Mouse (Mus musculus) right cerebral cortex, postnatal 4 days (tissue): ENCODE measurements around the gene Ppp1r14a.
A peak's percentile ranks its signal among the peaks of the same experiment; 100 is the strongest.

ENCODE experiments used
- DNase-seq: peaks from one replicate; pipeline ENCODE4 v3.0.0-alpha.2; 2022

The Ppp1r14a gene

DNA sequence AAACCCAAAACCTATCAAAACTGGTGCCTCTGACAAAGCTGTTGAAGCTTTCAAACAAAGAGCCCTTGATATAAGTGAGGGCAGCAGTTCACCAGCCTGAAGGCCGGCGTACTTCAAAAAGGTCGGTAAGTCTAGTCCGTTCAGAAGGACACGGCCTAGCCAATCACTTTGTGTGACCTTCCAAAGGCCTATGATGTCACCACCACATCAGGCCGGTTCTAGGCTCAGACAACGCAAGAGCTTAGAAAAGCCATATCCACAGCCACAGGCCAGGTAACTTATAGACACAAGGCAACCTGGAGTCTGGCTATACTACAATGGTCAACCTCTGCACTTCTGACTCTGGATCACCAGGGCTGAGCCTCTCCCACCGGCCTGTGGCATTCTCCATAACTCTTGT is 9.2 kb upstream of the Ppp1r14a start:
- DNase-seq: no peak

DNA sequence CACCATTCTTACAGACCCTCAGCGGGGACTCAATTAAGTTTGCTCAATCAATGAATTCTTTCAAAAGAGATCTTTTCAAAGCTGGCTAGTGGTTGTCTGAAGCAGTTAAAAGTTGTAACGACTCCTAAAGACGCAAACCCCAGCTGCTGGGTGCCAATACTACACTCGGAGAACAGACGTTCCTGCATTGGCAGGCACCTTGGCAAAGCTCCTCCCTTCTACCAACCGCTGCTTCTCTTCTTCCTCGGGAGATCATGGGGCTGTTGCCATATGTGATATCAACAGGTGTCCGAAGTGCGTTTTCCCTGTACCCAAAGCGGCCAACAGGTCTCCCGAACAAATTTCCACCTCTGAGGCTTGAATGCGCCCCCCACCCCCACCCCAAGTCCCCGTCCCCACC is 8.3 kb upstream of the Ppp1r14a start:
- DNase-seq: no peak

DNA sequence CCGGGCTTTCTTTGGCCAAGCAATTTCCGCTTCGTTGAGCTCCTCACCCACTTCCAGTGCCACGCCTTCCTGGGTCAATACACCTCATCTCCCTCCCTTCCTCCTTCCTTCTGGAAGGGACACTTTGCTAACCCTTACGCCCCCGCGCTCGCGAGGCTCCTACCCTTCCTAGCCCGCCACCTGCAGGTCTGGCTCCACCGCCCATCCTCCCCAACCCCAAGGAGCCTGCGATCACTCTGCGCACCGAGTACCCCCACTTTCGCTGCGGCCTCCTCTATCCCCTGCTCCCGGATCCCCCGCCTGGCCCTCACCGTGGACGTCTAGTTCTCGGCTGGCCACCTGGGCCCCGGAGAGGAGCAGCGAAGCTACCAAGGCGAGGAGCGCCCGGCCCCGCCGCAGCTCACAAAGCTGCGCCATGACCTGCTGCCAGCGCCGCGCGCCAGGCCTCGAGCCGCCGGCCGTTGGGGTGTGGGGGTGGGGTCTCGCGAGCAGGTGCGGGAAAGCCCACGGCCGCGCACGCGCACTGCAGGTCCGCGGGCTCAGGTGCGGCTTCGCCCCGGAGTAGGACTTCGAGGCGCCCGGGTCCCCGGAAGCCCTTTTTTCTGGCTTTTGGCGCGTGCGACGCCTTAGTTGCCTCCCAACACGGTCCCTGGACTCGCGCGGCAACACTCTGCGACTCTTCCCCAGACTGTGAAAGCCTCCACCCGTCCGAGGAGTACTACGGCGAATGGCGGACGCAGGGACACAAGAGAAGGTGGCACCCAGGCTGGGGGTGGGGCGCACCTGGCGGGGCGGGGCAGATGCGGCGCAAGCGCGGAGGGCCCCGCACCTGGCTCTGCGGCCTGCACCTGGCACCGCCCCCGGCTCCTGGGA is 7.7 kb upstream of the Ppp1r14a start, which contains the start of gene Spint2:
Gene Spint2, minus strand, starts transcription at position 712 of the 873 bp plus-strand sequence.
- DNase-seq: peak; percentile 49

DNA sequence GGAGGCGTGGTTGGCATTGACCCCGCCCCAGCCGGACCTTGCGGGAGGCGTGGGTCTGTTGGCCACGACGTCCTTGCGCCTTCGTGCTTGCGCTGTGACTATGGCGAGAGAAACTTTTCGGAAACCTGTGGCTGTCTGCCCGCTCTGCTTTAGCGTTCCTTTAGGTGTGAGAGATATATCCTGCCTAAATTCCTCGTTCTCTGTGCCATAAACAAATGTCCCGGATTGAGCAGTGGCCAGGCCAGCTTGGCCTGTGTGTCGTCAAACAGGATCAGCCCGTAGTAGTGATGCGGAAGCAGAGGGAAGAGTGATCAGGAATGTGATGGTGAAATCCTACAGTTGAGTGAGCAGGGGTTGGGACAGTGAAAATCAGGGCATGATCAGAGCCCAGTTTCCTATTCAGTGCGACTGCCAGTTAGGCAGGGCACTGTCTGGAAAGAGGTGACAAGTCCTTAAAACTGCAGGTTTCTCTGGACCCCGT is 7.0 kb upstream of the Ppp1r14a start:
- DNase-seq: no peak

DNA sequence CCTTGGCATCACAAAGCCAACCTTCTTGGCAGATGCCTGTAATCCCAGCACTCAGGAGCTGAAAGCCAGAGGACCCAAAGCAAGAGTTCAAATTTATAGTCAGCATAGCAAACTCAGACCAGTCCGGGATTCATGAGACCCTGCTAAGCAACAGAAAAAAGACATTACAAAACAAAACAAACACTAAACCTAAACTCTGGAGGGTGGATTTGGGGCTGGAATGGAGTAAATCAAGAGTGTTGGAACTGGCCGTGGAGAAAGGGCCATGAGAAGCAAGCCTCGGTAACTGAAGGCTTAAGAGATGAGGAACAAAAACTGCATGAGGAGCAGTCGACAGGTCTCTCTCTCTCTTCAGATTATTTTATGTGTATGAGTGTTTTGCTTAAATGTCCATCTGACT is 5.2 kb upstream of the Ppp1r14a start:
- DNase-seq: no peak

DNA sequence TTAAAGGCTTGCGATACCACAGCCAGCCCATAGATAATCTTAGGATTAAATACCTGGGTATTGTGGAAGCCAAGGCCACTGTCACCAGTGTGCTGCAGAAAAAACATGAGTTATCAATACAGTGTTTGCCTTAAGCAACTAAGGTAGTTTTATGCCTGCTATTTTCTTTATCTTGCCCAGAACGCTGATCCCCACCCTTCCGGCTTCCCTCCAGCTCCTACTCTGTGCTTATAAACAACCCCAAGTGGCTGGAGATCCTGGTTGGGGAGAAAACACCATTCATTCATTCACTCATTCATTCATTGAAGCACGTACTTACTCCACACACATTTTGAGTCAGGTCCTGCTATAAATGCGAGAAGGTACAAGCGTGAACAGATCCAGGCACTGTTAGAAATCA is 4.6 kb upstream of the Ppp1r14a start:
- no peak for DNase-seq

DNA sequence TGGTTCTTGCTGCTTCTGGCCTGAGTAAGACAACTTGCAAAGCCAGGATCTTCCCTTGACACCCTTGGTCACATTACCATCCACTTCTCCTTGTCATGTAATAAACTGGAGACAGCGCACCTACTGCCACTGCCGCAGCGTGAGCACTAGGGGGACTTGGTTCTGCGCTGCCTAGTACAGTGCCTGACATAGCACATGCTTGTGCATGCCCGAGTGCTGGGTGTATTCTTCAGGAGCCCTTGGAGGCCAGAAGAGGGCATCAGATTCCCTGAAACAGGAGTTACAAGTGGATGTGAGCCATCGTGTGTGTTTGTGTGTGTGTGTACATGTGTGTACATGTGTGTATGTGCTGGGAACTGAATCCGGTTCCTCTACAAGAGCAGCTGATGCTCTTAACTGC is 1.6 kb upstream of the Ppp1r14a start:
- DNase-seq: no peak

DNA sequence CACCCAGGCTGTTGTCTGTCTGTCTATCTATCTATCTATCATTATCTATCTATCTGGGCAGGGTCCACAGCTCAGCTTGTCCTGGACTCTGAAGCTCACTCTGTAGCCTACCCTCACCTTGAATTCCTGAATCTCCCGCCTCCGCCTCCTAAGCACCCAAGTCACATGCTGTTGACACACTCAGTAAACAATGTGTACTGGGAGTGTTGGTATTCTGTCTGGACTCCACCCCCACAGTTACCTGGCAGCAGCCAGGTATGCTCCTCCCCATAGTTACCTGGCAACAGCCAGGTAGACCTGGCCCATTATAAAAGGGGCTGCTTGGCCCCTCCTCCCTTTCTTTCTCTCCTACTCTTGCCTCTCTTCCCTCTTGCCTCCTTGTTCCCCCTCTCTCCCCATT is 1.0 kb upstream of the Ppp1r14a start:
- DNase-seq: no peak

DNA sequence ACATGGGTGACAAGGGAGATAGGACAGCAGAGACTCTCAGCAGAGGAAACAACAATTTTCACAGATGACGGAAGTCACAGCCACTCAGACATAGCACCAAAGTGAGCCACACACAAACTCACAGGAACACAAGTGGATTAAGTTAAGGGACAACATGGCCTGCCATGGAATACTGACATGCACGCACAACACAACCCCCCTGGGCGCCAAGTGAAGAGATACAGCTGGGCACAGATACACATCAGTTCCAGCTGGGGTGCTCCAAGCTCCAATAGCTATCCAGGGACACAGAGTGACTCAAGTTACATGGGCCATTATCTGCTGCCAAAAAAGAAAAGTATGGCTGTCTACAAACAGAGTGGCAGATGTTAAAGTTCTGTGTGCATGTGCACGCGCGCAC is 748 bp downstream of the Ppp1r14a start:
- DNase-seq: no peak

DNA sequence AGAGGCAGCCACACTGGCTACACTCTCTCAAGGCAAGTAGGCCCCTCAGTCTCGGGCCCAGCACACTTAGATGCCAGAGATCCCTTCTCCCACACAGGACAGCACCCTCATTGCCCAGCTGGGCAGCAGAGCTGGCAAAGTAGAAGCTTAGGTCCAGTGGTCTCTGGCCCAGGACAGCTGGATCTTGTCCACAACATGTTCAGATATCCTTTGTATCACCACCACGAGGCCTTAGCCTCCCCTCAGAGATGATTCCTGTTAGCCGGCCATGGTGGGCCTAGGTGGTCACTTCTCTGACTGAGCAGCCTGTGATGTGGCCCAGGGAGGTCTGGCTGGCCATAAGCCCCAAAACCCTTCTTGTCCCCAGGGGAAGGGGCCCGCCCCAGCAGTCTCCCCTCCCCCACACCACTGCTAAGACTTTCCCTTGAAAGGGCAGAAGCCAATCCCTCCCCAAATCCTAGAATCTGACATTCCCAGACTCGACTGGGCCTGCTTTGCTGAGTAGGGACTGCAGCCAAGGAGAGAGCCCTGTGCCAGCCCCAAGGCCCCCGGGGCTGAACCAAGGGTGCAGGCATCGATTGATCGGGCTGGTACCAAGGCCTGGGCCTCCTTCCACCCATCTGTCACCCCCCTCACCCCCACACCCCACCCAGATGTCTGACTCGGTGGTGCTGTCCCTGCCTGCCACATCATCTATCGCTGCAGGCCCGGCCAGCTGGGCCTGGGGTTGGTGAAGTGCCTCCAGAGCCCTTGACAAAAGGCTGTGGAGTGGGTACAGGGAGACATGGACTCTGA is 1.8 kb downstream of the Ppp1r14a start:
- no peak for DNase-seq

DNA sequence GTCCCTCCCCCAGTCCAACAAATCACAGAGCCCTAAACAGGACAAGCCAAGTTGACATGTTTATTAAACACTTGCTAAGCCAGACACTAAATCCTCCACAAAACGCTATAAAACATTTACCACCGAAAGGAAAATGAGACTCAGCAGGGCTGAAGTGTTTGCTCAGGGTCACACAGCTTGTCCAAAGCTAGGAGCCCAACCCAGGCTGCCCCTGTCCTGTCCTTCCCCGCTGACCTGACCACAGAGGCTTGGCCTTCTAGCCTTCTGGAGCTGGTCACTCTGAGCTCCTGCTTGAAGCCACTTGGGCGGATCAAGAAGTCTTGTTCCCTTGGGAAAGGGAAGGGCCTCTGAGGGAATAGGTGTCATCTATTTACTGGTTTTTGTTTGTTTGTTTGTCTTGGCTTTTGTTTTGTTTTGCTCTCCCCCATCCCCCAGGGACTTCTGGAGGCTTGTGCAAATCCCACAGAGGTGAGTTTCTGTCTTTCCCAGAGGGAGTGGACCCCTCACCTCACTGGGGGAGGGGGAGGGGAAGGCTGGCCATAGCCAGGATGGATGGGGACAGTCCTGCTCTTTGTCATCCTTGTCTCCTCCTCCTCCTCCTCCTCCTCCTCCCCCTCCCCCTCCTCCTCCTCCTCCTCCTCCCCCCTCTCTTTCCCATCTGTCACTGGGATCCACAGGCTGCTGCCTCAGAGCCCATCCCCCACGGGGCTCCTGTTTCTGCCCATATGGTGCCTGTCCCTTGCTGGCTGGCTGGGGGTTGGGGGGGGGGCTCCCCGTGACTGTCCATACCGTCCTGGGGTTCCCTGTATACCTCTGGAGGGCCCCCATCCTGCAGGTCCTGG is 2.7 kb downstream of the Ppp1r14a start:
- DNase-seq: no peak

DNA sequence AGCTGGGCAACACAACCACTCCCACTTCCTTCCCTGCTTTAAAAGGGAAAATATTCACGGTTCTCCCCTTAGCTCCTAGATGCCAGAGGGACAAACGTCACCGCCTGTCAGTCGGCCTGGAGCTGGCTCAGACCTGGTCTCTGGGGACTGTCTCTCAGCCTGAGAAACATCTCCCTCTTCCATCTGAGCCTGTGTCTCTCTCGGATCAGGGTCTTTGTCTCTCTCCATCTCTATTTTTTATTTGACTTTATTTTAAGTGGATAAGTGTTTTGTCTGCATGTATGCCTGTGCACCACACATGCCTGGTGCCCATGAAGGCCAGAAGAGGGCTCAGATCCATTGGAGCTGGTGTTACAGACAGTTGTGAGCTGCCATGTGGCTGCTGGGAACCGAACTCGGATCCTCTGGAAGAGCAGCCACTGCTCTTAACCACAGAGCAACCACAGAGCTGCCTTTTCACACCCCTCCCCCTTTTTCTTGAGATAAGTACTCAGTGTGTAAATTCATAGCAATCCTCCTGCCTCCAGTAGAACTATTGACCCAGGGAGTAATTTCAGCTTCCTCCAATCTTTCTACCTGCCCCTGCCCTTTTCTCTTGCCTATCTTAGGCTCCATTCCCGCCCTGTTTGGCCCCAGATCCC is 3.5 kb downstream of the Ppp1r14a start:
- DNase-seq: no peak

DNA sequence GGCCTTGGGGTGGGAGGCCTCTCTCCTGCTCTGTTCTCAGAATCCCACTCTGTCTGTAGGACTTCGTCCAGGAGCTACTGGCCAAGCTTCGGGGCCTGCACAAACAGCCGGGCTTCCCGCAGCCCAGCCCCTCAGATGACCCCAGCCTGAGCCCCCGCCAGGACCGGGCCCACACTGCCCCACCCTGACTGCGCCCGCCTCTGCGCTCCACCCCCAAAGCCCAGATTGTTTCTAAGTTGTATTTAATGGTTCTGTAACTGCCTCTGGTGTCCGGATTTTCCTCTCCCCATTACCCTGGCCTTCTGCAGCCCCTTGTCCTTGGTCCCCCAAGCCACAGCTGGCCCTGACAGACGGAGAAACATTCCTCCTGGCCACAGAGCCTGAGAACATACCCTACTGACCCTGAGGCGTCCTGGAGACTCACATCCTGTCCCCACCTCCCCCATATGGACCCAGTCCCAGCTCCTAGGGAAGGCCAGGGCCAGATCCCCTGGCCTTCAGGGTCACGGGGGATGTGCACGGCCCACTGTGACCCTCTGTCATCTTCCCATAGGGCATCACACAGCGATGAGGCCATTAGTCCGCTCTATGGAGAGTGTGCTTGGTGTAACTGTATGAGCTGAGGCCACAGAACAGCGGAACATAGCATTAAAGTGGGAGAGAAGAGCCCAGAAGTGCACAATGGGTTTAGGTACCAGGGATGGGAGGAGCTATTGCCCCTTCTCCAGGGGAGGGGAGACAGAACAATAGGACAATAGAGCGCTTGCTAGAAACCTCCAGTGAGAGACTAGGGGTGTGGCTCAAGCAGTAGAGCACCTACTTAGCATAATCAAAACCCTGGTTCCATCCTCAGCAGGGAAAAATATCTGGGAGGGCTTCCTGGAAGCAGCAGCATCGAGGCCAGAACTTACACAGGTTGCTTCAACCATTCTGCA is 4.3 kb downstream of the Ppp1r14a start:
- DNase-seq: no peak

DNA sequence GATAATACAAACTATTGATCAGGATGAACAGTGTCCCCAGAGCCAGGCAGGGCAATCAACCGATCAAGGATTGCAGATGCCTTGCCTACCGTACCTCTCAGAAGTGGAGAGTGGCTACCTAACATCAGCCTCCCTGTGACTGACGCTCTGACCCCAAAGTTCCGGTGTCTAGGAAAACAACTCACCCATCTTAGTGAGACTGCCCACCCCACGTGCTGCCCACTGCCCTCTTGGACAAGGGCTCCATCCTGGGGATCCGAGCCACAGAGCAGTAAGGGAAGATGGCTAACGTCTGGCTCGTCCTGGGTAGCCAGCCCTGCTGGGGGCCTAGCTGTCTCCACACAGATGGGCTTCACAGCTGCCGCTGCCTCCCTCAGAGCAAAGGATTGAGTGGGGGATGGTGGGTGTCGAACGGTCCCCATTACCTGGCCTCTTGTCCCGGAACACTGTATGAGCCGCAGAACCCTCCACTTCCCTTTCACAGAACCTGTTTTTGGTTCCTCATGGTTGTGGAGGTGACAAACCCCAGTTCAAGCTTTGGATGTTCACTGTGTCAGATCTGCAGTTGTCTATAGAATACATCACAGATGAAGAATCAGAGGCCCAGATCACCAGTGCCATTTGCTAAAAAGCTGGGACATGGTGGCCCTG is 5.1 kb downstream of the Ppp1r14a start:
- no peak for DNase-seq

DNA sequence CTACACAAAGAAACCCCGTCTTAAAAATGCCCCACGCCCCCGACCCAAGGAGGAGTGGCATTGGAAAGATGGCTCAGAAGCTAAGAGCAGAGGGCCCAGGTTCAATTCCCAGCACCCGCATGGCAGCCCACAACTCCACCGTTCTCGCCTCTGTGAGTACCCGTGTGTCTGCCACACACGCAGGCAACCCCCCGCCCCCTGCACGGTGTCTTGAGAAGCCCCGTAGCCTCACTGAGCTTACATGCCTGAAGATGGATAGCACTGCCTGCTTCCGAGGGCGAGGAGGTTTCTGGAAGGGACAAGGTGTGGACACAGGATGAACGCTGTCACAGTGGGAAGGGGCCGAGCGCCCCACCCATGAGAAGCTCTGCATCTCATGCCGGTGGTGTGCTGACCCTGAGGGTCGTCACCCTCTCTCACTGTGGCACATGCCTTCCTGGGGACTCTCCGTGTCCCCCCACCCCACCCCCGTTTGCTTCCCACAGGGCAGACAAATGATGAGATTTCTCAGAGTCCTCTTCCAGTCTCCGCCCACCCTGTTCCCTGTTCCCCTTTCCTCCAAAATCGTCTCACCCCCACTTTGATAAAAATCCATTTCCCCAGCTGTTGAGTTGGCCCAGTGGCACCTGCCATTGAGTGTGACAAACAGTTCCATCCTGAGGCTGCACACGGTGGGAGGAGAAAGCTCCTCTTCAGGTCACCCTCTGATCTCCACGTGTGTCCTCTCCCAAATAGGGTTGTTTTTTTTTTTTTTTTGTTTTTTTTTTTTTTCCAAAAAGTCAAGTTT is 6.9 kb downstream of the Ppp1r14a start:
- no peak for DNase-seq

DNA sequence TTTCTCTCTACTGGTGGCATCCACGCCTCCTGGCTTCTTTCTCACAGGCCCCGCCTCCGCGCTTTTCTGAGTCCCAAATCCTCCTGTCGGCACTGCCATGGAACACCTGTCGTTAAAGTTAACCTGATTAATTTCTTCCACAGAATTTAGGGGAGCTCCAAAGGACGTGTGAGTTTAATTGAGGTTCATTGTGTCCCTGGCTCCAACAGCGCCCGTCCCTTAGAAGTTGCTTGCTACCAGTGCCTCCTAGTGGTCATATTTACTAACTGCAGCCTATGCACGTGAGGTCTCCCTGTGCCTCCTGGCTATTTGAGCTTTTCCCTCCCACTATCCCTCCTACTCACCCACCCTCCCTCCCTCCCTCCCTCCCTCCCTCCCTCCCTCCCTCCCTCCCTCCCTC is 7.9 kb downstream of the Ppp1r14a start:
- no peak for DNase-seq

DNA sequence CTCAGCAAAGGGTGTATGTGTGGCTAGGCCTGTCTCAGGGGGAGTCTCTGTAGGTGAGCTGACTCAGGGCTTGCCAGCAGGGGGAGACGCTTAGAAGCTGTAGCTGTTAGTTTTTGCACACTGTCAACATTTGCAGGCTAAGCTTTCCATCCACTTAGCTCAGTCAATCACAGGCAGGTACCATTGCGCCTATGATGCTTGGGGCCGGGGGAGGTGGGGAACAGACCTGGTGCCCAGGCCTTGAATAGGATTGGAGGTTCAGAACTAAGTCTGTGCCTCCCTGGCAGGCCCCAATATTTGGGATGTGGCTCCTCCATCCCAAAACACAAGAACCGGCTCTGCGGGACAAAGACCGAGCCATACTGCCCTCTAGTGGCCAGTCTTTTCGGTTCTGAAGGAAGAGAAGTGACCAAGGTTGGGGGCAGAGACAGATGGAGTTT is 12.0 kb downstream of the Ppp1r14a start:
- peak; percentile 80 for DNase-seq

DNA sequence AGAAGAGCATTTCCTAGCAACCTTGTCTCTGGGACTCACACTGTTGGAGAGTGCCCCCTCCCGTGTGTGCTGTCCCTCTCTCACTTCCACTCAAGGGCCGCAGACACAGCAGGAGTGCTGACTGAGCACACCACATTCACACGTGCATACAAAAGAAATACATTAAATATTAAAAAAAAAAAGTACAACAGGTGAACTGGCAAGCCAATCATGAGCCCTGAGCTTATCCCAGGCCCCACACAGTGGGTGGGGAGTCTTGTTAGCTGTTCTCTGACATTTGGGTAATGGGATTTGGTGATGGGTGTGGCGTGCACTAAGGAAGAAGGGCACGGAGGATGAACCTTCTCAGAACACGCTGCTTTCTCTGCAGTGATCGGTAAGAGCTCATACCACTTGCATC is 13.5 kb downstream of the Ppp1r14a start:
- no peak for DNase-seq

DNA sequence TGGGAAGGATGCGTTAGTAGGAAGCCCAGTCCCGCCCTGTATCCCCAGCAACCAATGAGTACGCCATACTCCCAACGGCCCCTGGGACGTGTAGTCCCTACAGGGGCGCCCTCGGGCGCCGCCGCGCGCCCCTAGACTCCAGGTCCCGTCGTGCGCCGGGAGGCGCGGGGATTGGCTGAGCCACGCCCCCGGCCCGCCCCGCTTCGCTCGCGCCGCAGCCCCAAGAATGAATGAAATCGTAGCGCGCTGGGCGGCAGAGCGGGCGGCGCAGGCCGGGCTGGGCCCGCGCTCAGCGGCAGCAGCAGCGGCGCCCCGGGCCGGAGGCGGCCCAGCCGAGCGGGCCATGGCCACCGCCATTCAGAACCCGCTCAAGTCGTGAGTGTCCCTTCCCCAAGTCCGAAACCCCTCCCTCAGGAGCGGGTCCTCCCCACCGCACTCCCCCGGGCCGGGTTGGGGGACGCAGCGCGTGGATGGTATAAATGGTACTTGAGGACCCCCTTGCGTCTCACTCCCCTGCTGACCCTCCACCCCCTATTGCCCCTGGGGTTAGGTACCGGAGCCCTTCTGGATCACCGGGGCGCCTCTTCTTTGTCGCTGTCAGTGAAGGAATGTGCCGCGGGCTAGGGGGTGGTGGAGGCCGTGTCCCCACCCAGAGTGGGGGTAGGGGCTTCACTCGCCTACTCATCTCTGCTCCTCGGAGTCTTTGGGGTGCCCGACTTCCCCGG is 14.8 kb downstream of the Ppp1r14a start, which contains the start of gene Dpf1:
Gene Dpf1, plus strand, starts transcription at position 214 of the 725 bp plus-strand sequence.
- peak; percentile 91 for DNase-seq
